Mouse (Mus musculus): Measurements from ENCODE around the gene Sost.

- TF ChIP-seq POLR2A (IDR thresholded peaks at IDR 0.05; ENCODE audit: borderline replicate concordance, low read depth, low read length), result no peak
- TF ChIP-seq CTCF (IDR thresholded peaks at IDR 0.05; ENCODE audit: low read depth, low read length), result no peak
These were observed 14.1 kb downstream of the Sost start for GRCm38 (mm10) chr11:101952541-101953341.

Measured in bone marrow macrophage, adult 2 months (primary cell).